In the genomic region with DNA sequence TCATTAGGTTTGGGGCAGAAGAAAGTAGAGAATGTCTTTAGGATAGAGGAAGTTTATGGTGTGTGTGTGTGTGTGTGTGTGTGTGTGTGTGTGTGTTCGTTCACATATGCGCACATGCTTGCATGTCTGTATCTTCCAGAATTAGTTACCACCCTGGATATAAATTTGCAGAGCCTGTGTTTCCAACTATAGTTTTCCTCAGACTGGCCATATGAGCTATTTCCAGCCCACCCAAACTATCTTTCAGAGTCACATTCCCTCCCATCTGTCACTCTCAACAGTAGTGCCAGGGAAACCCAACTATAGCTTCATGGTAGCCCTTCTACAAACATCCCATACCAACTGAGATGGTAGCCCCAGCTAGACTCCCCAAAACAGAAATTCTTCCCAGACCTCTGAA, we compare ENCODE assay signal across 29 mouse cellular contexts.
A peak's percentile ranks its signal among the peaks of the same experiment; 100 is the strongest.
DNase-seq lines count a peak whose midpoint lies in the region; ATAC-seq and TF ChIP-seq lines count a peak whose summit lies in the region.
"Had no signal": no experiment of that assay in that cellular context is flagged by ENCODE, and none has a peak within 500 bp of the region (broad histone marks: within the 10 kb centered on the region; RNA-seq: fewer than 3 reads in every experiment).

No protein-coding gene starts in this region.

- no peak overlapping the region for H3K9ac ChIP-seq in forebrain, postnatal 0 days
- no peak overlapping the region for H3K9ac ChIP-seq in forebrain, embryonic 12.5 days
- H3K9ac ChIP-seq: embryonic facial prominence, embryonic 12.5 days; embryonic facial prominence, embryonic 15.5 days; forebrain, embryonic 13.5 days; hindbrain, embryonic 13.5 days; intestine, embryonic 15.5 days had no signal

- H3K36me3 ChIP-seq in forebrain, postnatal 0 days (ENCODE audit: insufficient read depth): no peaks in the 10 kb centered on the region
- H3K36me3 ChIP-seq in forebrain, embryonic 12.5 days (replicated peaks): no peaks in the 10 kb centered on the region
- H3K36me3 ChIP-seq: embryonic facial prominence, embryonic 12.5 days; embryonic facial prominence, embryonic 15.5 days; G1E; hindbrain, embryonic 10.5 days; hindbrain, embryonic 13.5 days; intestine, embryonic 15.5 days had no signal

- peak; percentile 28 for DNase-seq in forebrain, postnatal 0 days
- peak; percentile 35 for DNase-seq in heart, adult 11 months
- DNase-seq in heart, postnatal 14 days: no peak
- DNase-seq in right cerebral cortex, postnatal 10 days (ENCODE audit: low spot score in 2 of 2): peak; percentile 44 to 60
- DNase-seq in right cerebral cortex, adult 2 months (ENCODE audit: low spot score in 2 of 2): no peak
- peak; percentile 56 for DNase-seq in brain, adult 2 months (ENCODE audit: low read depth, low spot score)
- DNase-seq in urinary bladder, postnatal 25 days (ENCODE audit: low spot score): no peak
- DNase-seq: adrenal gland, postnatal 10 days; adrenal gland, postnatal 36 days; B cell, adult 2 months; cerebellum, adult 11 months; cerebellum, adult 2 months; cerebellum, adult 9-11 months; cerebellum, postnatal 25 days; gastrocnemius, postnatal 10 days; gastrocnemius, postnatal 36 days; heart, postnatal 36 days had no signal

- H3K4me1 ChIP-seq in forebrain, postnatal 0 days (ENCODE audit: insufficient read depth): no peaks in the 10 kb centered on the region
- H3K4me1 ChIP-seq in forebrain, embryonic 12.5 days: peaks cover 6% of the 10 kb centered on the region
- H3K4me1 ChIP-seq: embryonic facial prominence, embryonic 12.5 days; embryonic facial prominence, embryonic 15.5 days; forebrain, embryonic 13.5 days; intestine, embryonic 15.5 days had no signal

- no peaks in the 10 kb centered on the region for H3K27me3 ChIP-seq in forebrain, postnatal 0 days (ENCODE audit: insufficient read depth, low read length)
- H3K27me3 ChIP-seq in forebrain, embryonic 12.5 days: no peaks in the 10 kb centered on the region
- H3K27me3 ChIP-seq: CH12.LX; embryonic facial prominence, embryonic 12.5 days; embryonic facial prominence, embryonic 15.5 days; forebrain, embryonic 13.5 days; hindbrain, embryonic 13.5 days; intestine, embryonic 15.5 days; Patski had no signal

- H3K27ac ChIP-seq in forebrain, postnatal 0 days (ENCODE audit: low read depth, low read length): no peak overlapping the region
- H3K27ac ChIP-seq in forebrain, embryonic 12.5 days: no peak overlapping the region
- H3K27ac ChIP-seq: embryonic facial prominence, embryonic 12.5 days; embryonic facial prominence, embryonic 15.5 days; forebrain, embryonic 13.5 days; hindbrain, embryonic 10.5 days; hindbrain, embryonic 13.5 days; intestine, embryonic 15.5 days had no signal

- peak; percentile 61 for ATAC-seq in forebrain, postnatal 0 days
- no peak for ATAC-seq in forebrain, embryonic 12.5 days (ENCODE audit: low FRiP score)
- ATAC-seq: forebrain, embryonic 13.5 days; hindbrain, embryonic 16.5 days; intestine, embryonic 15.5 days; Patski had no signal

- no peak for TF ChIP-seq CTCF in forebrain, postnatal 0 days (IDR thresholded peaks at IDR 0.05; ENCODE audit: low read depth)

- intact Hi-C loops in heart, postnatal 14 days (cut with DNase I): no loop called here

- 79% methylated on average over 2 of the region's 2 CpGs for WGBS in forebrain, postnatal 0 days
- WGBS in forebrain, embryonic 12.5 days: 100% methylated on average over 2 of the region's 2 CpGs

- no peaks in the 10 kb centered on the region for H3K9me3 ChIP-seq in forebrain, postnatal 0 days (ENCODE audit: low read length)
- no peaks in the 10 kb centered on the region for H3K9me3 ChIP-seq in forebrain, embryonic 12.5 days
- H3K9me3 ChIP-seq: embryonic facial prominence, embryonic 12.5 days; embryonic facial prominence, embryonic 15.5 days; forebrain, embryonic 13.5 days; hindbrain, embryonic 10.5 days; hindbrain, embryonic 13.5 days; intestine, embryonic 15.5 days had no signal

- H3K4me3 ChIP-seq in forebrain, postnatal 0 days (ENCODE audit: low read depth, low read length): no peak overlapping the region
- no peak overlapping the region for H3K4me3 ChIP-seq in forebrain, embryonic 12.5 days (replicated peaks)
- H3K4me3 ChIP-seq: embryonic facial prominence, embryonic 12.5 days; embryonic facial prominence, embryonic 15.5 days; forebrain, embryonic 13.5 days; hindbrain, embryonic 10.5 days; hindbrain, embryonic 13.5 days; intestine, embryonic 15.5 days had no signal

- no peak overlapping the region for H3K4me2 ChIP-seq in forebrain, postnatal 0 days (ENCODE audit: low read depth)
- H3K4me2 ChIP-seq in forebrain, embryonic 12.5 days: no peak overlapping the region
- H3K4me2 ChIP-seq: embryonic facial prominence, embryonic 12.5 days; embryonic facial prominence, embryonic 15.5 days; forebrain, embryonic 13.5 days; heart, embryonic 11.5 days; hindbrain, embryonic 13.5 days; intestine, embryonic 15.5 days had no signal

Comparison
In these comparisons a context has a peak if more than half of its experiments do, and no peak if none do; other contexts are left out.
1. DNase-seq: peak in forebrain, postnatal 0 days (single experiment), heart, adult 11 months (single experiment), right cerebral cortex, postnatal 10 days (2 of 2) and brain, adult 2 months (single experiment); none in heart, postnatal 14 days (0 of 2), right cerebral cortex, adult 2 months (0 of 2) and urinary bladder, postnatal 25 days (single experiment).